Mouse (Mus musculus) liver, adult 2 months (tissue): Measurements from ENCODE around the gene 4930404N11Rik.

Experiments used
- CTCF ChIP-seq: fragments of 200-500 bp; IDR thresholded peaks from 2 replicates; pipeline ENCODE4 v1.5.1; 2011; ENCODE audit warnings: low read depth, low read length, control low read depth
- POLR2A ChIP-seq: fragments of 200-500 bp; IDR thresholded peaks from 2 replicates; pipeline ENCODE4 v1.6.1; 2011; ENCODE audit warnings: low read length, control low read depth; ENCODE audit not compliant: insufficient read depth; ENCODE audit errors: extremely low read depth

GRCm38 (mm10) chr10:81332277-81332676, 33.3 kb downstream of the 4930404N11Rik start:
- no peak for TF ChIP-seq CTCF
- TF ChIP-seq POLR2A, result no peak
